Mouse (Mus musculus): ENCODE measurements around the gene Cic. TPM values are rescaled to one million over a fixed set of nuclear protein-coding genes. Genes with fewer than 3 reads are reported as not detected.
A peak's percentile ranks its signal among the peaks of the same experiment; 100 is the strongest.
"Not testable (repeated sequence)": the region's sequence is repeated elsewhere in the genome, so short reads cannot be mapped to it uniquely, and the experiment has no call there.

Cic gene
- total RNA-seq, 4 experiments from 2014 or later = 196 to 238 (median 227) TPM

GRCm38 (mm10) chr7:25303003-25303684 is 35.6 kb downstream of the Cic start:
- DNase-seq (ENCODE audit: low spot score in 2 of 2) = no peak

GRCm38 (mm10) chr7:25303685-25304006 is 36.1 kb downstream of the Cic start:
- DNase-seq (ENCODE audit: low spot score in 2 of 2) = no peak

GRCm38 (mm10) chr7:25305481-25305880 is 38.0 kb downstream of the Cic start:
- DNase-seq (ENCODE audit: low spot score in 2 of 2) = no peak

- no peak for DNase-seq (ENCODE audit: low spot score in 2 of 2)
Measured at GRCm38 (mm10) chr7:25305956-25306613, 38.6 kb downstream of the Cic start, which contains the start of gene Tmem145. TSS of gene Tmem145 (plus strand) at chr7:25306106.

- DNase-seq (ENCODE audit: low spot score in 2 of 2) = no peak
Measured at GRCm38 (mm10) chr7:25306614-25306996, 39.1 kb downstream of the Cic start.

GRCm38 (mm10) chr7:25308702-25309318 is 41.3 kb downstream of the Cic start:
- no peak for DNase-seq (ENCODE audit: low spot score in 2 of 2)

GRCm38 (mm10) chr7:25309425-25309824 is 41.9 kb downstream of the Cic start:
- DNase-seq (ENCODE audit: low spot score in 2 of 2) = no peak

- no peak for DNase-seq (ENCODE audit: low spot score in 2 of 2)
Measured at GRCm38 (mm10) chr7:25311193-25311592, 43.7 kb downstream of the Cic start.

- DNase-seq (ENCODE audit: low spot score in 2 of 2) = no peak
Measured at GRCm38 (mm10) chr7:25313325-25313724, 45.8 kb downstream of the Cic start.

- DNase-seq (ENCODE audit: low spot score in 2 of 2) = no peak
Measured at GRCm38 (mm10) chr7:25314606-25315305, 47.3 kb downstream of the Cic start.

- no peak for DNase-seq (ENCODE audit: low spot score in 2 of 2)
Measured at GRCm38 (mm10) chr7:25315306-25316041, 48.0 kb downstream of the Cic start.

- peak; percentile 85 to 97 for DNase-seq (ENCODE audit: low spot score in 2 of 2)
Measured at GRCm38 (mm10) chr7:25316532-25317445, 49.3 kb downstream of the Cic start, which contains the start of gene Megf8. TSS of gene Megf8 (plus strand) at chr7:25317164.

GRCm38 (mm10) chr7:25317446-25317999 is 50.0 kb downstream of the Cic start:
- no peak for DNase-seq (ENCODE audit: low spot score in 2 of 2)

GRCm38 (mm10) chr7:25322058-25322484 is 54.6 kb downstream of the Cic start:
- DNase-seq (ENCODE audit: low spot score in 2 of 2) = no peak

GRCm38 (mm10) chr7:25323219-25323618 is 55.7 kb downstream of the Cic start:
- no peak for DNase-seq (ENCODE audit: low spot score in 2 of 2)

GRCm38 (mm10) chr7:25325431-25325830 is 57.9 kb downstream of the Cic start:
- not testable (repeated sequence) for DNase-seq (ENCODE audit: low spot score in 2 of 2)

- no peak for DNase-seq (ENCODE audit: low spot score in 2 of 2)
Measured at GRCm38 (mm10) chr7:25326233-25326632, 58.7 kb downstream of the Cic start.

- DNase-seq (ENCODE audit: low spot score in 2 of 2) = peak in 1 of 2 experiments; percentile 36
Measured at GRCm38 (mm10) chr7:25333596-25334307, 66.2 kb downstream of the Cic start.

- DNase-seq (ENCODE audit: low spot score in 2 of 2) = no peak
Measured at GRCm38 (mm10) chr7:25334472-25334871, 67.0 kb downstream of the Cic start.

Measured in left cerebral cortex, adult 8-10 months (tissue).